Mouse (Mus musculus): ENCODE results near the gene Degs2.

The Degs2 gene

GRCm38 (mm10) chr12:108699576-108699975, 2.5 kb downstream of the Degs2 start:
- no peak for DNase-seq

- no peak for DNase-seq
Observed at GRCm38 (mm10) chr12:108698697-108699471, 3.2 kb downstream of the Degs2 start.

DNA sequence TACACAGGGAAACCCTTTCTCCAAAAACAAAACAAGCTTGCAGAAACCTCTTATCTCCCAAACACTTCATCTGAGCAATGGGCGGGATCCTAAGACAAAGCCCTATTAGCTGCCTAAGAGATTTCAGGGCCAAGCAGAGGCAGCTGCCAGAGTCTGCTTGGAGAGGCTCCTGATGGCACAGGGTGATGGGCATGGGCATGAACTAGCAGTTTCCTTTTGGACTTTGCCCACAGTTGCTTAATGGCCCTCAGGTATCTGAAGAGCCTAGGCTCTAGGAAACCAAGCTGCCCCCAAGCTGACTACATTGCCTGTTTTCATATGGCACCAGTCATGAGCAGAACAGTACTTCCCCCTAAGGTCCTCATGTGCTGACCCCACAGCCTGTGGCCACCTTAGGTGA, 7.9 kb downstream of the Degs2 start:
- DNase-seq = no peak

DNA sequence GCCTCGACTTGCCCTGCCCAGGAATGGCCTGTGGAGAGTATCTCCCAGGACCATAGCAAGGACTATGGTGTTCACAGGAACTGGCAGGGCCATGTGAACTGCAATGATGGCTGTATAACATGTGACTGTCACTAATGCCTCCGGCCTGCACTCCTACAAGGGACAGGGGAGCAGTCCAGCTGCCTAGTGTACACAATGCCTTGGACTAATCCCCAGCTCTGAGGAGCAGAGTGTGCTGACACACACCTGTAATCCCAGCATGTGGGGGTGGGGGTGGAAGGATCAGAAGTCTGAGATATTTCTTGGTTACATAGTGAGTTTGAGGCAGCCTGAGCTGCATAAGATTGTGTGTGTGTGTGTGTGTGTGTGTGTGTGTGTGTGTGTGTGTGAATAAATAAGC, 8.5 kb downstream of the Degs2 start:
- peak; percentile 6 for DNase-seq

DNA sequence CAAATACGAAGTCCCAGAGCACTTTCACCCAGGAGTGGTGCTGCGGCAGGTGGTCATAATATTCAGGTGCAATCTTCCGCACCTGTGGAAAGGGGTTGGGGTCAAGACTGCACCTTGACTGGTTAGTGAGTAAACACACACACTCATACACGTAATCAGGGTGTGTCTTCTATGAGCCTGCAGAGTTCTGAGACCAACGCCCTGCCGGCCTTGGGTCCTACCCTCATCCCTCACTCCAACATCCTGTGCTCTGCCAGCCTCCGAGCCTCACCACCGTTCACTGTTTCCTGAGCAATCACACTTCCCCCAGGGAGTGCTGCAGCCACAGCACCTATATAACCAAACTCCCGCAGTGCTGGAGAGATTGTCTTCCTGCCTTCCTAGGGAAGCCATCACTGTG, 11.6 kb downstream of the Degs2 start:
- DNase-seq = no peak

DNA sequence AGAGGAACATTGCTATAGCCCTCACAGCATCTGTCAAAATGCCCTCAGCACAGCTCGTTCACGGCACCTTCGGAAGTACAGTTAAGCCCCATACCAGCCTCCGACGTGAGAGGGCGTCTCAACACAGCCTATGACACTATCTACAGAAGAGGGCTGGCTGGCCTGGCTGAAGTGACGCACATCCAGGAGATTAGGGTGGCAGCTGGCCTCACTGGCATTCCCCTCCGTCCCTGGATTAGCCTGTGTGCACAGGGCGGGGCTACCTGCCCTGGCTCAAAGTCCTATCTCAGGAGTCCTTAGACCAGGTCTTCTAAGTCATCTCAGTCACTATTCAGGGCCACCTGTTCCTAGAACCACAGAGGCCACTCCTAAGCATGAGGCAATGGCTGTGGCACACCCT, 12.9 kb downstream of the Degs2 start:
- no peak for DNase-seq

DNA sequence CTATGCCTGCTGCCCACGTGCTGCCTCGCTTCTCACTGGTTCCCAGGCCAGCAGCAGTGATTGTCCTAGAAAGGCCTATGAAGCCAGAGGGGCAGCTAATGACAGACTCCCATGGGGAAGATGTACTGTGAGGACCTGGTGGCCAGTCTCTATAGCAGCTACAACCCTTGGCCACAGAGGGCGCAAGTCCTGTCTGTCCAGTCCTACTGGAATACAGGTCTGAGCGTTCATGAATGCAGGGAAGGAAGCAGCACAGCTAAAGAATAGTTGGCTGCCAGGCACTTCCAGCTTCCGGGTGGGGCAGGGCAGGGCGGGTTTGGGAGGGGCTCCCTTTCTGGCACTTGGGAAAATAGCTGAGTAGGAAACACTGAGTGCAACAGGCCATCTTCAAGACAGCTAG, 15.2 kb downstream of the Degs2 start:
- DNase-seq = no peak

DNA sequence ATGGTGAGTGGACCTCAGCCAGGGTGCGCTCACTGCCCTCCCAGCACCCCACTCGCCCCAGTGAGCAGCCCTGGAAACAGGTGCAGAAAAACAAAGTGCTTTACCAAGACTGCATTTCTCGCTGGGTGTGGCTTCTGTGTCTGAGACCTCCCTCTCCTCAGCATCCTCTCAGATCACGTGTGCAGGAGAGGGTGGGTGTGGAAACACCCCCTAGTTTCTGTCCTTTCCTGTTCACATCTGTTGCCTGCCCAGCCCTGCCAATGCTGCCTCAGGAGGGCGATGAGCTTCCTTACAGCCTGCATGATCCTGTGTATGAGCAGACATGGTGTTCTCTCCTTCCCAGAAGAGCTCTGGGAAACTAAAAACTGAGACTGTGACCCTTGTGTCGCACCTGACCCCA, 15.7 kb downstream of the Degs2 start:
- DNase-seq = peak; percentile 74

DNA sequence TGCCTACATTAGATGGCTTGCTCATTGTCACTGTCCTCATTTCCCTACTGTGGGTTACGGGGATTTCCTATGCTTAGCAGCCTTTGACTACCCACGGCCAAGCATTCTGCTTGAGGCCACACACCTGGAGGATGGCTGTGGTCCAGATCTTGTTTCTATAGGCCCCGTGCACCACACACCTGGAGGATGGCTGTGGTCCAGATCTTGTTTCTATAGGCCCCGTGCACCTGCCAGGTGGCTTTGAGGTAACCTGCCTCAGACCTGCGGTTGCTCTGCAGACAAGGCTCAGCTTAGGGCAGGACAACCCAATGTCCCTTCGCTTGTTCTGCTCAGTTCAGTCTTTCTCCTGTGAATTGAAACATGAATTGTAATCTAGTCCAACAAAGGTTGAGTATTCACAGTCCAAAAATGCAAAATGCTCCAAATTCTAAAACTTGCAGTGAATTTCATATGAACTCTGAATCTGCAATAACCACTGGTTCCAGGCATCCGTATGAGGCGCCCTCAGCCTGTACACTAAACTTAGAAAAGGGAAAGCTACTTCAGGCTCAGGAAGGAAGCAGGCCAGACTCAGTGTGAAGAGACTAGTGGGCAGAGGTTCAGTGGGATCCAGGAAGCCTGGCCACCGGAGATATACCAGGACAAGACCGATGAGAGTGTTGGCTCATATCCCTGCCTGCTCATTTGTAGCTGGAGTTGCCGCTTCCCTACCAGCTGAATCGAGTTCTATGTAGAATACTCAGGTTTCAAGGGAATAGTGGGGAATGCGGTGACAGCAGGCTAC, 19.7 kb downstream of the Degs2 start:
- DNase-seq = no peak

- no peak for DNase-seq
Observed at GRCm38 (mm10) chr12:108680861-108681260, 21.3 kb downstream of the Degs2 start.

- DNase-seq = no peak
Observed at GRCm38 (mm10) chr12:108678366-108678765, 23.7 kb downstream of the Degs2 start.

DNA sequence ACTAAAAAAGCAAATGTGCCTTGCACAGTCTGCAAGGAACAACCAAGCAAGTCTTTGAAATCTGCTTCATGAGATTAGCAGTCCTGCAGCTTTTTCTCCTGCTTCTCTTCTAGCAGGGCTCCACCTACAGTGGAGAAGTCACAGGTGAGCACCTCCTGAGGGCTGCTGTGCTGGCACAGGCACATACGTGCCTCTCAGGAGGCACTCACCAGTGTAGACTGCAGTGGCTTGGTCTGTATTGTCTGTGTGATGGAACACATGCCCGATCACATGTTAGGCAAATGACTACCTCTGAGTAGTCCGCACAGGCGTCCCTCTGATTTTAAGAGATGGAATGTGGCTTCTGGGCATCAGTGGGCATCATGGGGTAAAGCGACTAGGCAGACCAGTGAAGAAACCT, 25.0 kb downstream of the Degs2 start:
- DNase-seq = no peak

GRCm38 (mm10) chr12:108675614-108676401, 26.3 kb downstream of the Degs2 start:
- no peak for DNase-seq

DNA sequence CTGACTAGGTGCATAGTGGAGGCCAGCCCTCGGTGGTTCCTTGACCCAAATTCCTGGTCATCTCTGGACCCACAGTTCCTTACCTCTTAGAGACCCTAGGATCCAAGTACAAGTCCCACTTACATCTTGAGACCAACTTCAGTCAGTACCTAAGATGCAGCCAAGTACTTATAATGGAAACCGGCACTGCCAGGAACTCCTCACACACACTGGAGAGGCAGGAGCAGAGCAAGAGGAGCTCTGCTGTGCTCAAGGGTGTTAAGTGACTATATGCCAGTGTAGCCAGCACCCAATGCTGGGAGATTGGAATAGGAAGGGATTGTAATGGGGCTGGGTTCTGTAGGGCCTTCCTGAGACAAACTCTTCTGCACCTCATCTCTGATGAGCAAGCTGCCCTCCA, 27.2 kb downstream of the Degs2 start:
- no peak for DNase-seq

DNA sequence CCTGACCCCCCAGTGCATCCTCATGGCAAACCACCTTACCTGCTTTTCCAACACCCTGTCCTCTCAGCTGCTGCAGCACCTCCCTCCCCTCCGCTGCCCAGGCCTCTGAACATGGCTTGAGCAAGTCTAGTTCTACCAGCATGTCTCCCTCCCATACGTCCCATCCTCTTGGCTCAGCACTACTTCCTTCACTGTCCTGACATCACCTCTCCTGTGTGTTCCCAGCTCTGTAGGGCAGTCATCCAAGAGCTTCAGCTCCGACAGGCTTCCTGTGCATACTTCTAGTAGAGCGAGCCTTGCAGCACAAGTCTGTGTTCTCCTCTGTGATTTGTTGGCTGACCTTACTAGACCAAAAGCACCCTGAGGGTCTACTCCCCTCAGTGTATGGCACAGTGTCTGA, 27.6 kb downstream of the Degs2 start:
- no peak for DNase-seq

DNA sequence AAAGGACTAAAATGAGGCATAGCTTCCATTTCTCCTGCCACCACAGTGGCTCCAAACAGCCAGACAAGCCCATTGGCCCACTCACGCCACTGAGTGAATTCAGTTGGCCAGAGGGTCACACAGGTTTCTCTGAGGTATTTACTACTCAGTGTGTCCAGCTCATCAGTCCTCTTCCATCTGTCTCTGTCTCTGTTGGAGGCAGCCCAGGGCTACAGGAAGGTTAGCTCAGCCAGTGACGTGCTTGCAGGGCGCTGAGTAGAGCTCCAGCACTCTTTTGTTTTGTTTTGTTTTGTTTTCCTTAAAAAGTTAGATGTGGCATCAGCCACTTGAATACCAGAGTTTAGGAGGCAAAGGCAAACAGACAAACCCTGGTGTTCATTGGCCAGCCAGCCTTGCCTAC, 28.6 kb downstream of the Degs2 start:
- DNase-seq = no peak

GRCm38 (mm10) chr12:108672908-108673307, 29.2 kb downstream of the Degs2 start:
- DNase-seq = peak; percentile 45

DNA sequence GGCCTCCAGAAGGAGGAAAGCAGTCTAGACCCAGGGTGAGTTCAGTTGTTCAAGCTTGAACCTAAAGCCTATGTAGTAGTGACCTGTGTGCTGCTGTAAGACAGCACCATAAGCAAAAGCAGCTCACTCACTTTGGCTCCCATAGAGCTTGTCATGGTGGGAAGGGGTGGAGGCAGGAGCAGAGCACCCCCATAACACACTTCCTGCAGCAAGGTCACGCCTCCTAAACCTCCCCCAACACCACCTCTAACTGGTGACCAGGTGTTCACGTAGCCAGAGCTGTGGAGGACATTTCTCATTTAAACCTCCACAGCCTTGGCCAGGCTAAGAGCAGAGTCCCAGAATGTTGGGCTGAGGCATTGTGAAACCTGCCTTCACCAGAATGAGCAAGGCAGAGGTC, 30.6 kb downstream of the Degs2 start:
- peak; percentile 47 for DNase-seq

GRCm38 (mm10) chr12:108668606-108669235, 33.4 kb downstream of the Degs2 start:
- DNase-seq = no peak

- DNase-seq = peak; percentile 89
Observed at GRCm38 (mm10) chr12:108657350-108657749, 44.8 kb downstream of the Degs2 start.

DNA sequence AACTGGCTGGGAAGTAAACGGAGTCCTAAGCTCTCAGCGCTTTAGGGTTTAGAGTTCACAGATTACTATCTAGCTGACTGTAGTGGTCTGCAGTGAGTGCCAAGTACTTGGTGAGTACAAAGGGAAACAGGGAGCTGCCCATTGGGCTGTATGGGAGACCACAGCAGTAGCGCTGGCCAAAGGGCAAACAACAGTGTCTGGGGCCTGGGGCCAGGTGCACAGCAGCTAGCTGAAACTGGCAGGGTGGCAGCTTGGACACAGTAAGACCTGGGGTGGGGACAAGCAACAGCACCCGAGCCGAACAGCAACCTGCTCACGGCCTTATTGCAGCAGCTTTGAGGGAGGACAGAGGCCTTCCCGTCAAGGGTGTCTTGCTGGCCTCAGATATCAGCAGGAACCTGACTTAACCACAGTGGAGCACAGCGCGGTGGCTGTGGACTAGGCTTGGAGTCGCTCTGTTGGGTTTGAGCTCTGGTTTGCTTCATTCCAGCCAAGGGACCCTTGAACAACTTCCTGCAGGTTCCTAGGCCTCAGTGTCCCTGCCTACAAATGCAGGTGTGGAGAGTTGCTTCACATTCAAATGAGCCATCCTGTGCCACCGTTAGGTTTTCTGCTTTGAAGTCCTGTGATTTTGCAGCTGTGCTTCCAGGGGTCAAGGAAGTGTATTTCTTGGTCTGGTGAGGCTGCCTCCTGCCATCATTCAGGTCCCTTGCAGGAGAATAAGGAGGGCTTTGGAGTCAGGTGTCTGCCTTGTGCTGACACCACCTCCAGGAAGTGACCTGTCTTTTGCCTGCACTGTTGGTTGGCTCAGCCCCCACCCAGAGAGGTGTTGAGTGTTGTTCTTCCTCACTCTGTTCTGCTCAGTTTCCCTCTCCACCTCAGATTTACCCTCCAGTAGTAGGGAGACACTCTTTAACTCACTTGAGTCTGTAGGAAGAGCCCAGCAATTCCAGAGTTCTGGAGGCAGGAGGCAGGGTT, 48.5 kb downstream of the Degs2 start:
- peak; percentile 39 for DNase-seq

Data from thymus, postnatal 4 days (tissue).